ENCODE assay signal across 26 mouse cellular contexts in genomic region chr13:54532134-54532533, GRCm38 (mm10).
"Had no signal": no experiment of that assay in that cellular context is flagged by ENCODE, and none has a peak within 500 bp of the region (broad histone marks: within the 10 kb centered on the region; RNA-seq: fewer than 3 reads in every experiment).

No protein-coding gene starts in this region.

- H3K4me1 ChIP-seq: heart, embryonic 13.5 days; heart, embryonic 15.5 days; hindbrain, embryonic 13.5 days; hindbrain, embryonic 15.5 days; kidney, embryonic 15.5 days; limb, embryonic 13.5 days; limb, embryonic 15.5 days; liver, embryonic 12.5 days had no signal

- H3K4me3 ChIP-seq: gastrocnemius, adult 2 months; heart, adult 2 months; heart, embryonic 13.5 days; heart, embryonic 15.5 days; hindbrain, embryonic 13.5 days; hindbrain, embryonic 15.5 days; kidney, embryonic 15.5 days; limb, embryonic 13.5 days; limb, embryonic 15.5 days; liver, embryonic 12.5 days had no signal

- DNase-seq: gastrocnemius, adult 2 months; gastrocnemius, postnatal 10 days; gastrocnemius, postnatal 36 days; heart, adult 11 months; heart, adult 2 months; heart, postnatal 14 days; heart, postnatal 36 days; kidney, adult 11 months; kidney, adult 2 months; kidney, adult 9 months; kidney, postnatal 14 days; kidney, postnatal 36 days; layer of hippocampus, adult 9-11 months; layer of hippocampus, postnatal 36 days; left cerebral cortex, postnatal 4 days had no signal

- H3K27me3 ChIP-seq: heart, embryonic 13.5 days; heart, embryonic 15.5 days; hindbrain, embryonic 13.5 days; hindbrain, embryonic 15.5 days; kidney, embryonic 15.5 days; limb, embryonic 13.5 days; limb, embryonic 15.5 days; liver, embryonic 12.5 days had no signal

- H3K27ac ChIP-seq: gastrocnemius, adult 2 months; heart, adult 2 months; heart, embryonic 13.5 days; heart, embryonic 15.5 days; hindbrain, embryonic 13.5 days; hindbrain, embryonic 15.5 days; hindbrain, postnatal 0 days; kidney, embryonic 15.5 days; kidney, postnatal 0 days; limb, embryonic 13.5 days; limb, embryonic 15.5 days; liver, embryonic 12.5 days; liver, embryonic 14.5 days had no signal
